Mouse (Mus musculus) activated CD4-positive, CD25-positive, alpha-beta regulatory T cell, adult 9 weeks (primary cell): ENCODE measurements around the gene Crym. TPM values are rescaled to one million over a fixed set of nuclear protein-coding genes. Genes with fewer than 3 reads are reported as not detected.

Source experiments
- polyA plus RNA-seq: library from polyadenylated mRNA; unstranded; fragments of 100-300 nt; shearing (Covaris generic); gene quantifications from one replicate; pipeline ENCODE4 v1.2.1, GENCODE M21; 2017

The Crym gene
- polyA plus RNA-seq: not detected

DNA sequence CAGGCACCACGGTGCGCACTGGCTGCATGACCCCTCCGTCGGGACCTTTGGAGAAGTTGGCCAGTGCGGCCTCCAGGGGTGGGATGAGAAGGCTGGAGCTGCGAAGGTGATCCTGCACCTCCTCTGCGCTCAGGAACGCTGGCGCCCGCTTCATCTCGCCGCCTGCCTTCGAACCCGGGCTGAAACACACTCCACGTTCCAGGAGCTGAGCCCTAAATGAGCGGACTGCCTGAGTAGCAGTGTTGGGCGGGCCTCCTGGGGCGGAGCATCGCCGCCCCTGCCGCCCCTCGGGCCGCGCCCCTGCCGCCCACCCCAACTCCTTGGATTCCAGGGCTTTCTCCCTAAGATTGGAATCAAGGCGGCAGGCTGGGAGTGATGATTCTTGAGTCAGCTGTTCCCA lies at the start of gene Crym:
Gene Crym (minus strand): TSS at position 341 of the 400 bp plus-strand sequence.

DNA sequence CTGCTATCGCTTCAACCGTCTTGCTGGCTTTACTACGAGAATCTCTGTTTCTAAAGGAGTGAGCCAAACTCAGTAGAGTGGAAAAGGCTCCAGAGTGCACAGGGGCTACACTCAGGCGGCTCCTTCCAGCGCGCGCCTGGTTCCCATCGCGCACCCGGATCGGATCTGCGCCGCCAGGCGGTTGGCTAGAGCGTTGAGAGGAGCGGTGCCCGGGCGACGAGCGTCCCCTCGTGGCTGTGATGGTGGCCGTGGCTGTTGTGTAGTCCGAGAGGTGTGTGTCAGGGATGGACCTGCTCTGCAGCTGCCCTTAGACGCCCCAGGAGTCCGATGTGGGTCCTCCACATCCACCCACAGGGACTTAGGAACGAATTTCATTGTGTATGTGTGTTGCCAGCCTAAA lies 1.9 kb upstream of the Crym start, which contains the start of gene Abca14:
Gene Abca14 (plus strand): TSS at position 173 of the 400 bp plus-strand sequence.

DNA sequence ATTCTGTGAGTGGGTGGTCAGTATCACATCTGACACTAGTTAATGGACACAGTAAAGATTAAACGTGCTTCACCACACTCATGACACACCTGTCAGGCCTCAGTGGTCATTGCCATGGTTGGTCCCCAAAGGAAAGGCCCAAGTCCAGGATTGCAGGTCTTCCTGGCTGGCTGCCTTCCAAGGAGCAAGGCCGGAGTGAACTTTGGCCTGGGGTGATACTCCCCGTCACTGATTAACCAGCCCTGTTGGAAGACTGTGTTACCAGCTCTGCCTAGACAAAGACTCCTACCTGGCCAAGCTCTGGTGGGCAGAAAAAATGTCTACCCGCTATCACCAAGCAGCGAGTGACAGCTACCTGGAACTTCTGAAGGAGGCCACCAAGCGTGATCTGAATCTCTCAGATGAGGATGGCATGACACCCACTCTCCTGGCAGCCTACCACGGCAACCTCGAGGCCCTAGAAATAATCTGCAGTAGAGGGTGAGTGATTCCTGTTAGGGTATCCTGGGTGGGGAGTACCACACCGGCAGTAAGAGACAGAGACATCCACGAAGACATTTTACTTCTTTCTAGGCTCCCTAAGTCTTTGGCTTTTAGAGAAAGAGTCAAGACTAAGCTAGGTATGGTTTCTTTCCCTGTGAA lies 28.2 kb downstream of the Crym start, which contains the start of gene Anks4b:
Gene Anks4b (plus strand): TSS at position 256 of the 642 bp plus-strand sequence.

DNA sequence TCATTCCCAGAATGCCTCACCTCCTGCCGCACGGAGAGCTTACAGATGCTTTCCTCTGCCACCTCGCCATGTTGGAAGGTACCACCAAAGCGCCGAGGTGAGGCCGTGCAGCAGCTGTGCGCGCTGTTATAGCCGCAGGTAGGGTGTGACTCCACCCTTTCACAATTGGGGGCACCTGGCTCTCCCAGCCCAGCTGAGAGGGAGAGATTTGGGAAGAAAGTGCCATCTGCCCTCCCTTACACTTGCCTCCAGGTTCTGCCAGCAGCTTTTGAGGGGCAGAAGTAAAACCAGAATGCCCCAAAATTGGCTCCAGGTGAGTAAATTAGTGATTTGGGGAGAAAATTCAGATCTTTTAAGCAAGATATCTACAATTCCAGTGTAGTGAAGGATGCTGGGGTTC lies 56.7 kb downstream of the Crym start, which contains the start of gene Zp2:
Gene Zp2 (minus strand): TSS at position 101 of the 400 bp plus-strand sequence.

Other genes starting within 250 kb of the Crym start
- not detected for gene Dnah3, start 106.8 kb downstream of the Crym start, polyA plus RNA-seq
- gene Tmem159, start 99.8 kb downstream of the Crym start, polyA plus RNA-seq: 5.8 TPM
- not detected for gene Zp2, start 56.8 kb downstream of the Crym start, polyA plus RNA-seq
- gene Anks4b, start 28.3 kb downstream of the Crym start, polyA plus RNA-seq: not detected
- gene Abca14, start 1.9 kb upstream of the Crym start, polyA plus RNA-seq: not detected
- not detected for gene Abca15, start 126.6 kb upstream of the Crym start, polyA plus RNA-seq
- not detected for gene Abca16, start 207.5 kb upstream of the Crym start, polyA plus RNA-seq